Mouse (Mus musculus) CH12.LX (cell line): ENCODE data around the gene Bfsp2. TPM values are rescaled to one million over a fixed set of nuclear protein-coding genes. Genes with fewer than 3 reads are reported as not detected.

Source experiments
- DNase-seq: peaks from one replicate; pipeline ENCODE4 v3.0.0-alpha.2; 2013; ENCODE audit errors: extremely low read depth
- H3K27ac ChIP-seq: 2 replicates; pipeline ENCODE4 v1.5.1; 2012; ENCODE audit warnings: low read depth, mild to moderate bottlenecking, control low read depth, moderate library complexity; ENCODE audit not compliant: insufficient read depth
- H3K27me3 ChIP-seq: replicated peaks from 2 replicates; pipeline ENCODE3; 2012; ENCODE audit warnings: inconsistent platforms
- H3K36me3 ChIP-seq, 2 experiments: replicated peaks in 1 of 2; 2 replicates each; pipeline versions ENCODE3 to v1.6.1; 2012; ENCODE audit warnings: inconsistent platforms in 1 of 2, low read length in 1 of 2, mild to moderate bottlenecking in 1 of 2, mixed read lengths in 1 of 2, moderate library complexity in 1 of 2; ENCODE audit not compliant: control insufficient read depth in 1 of 2, insufficient read depth in 1 of 2
- H3K4me1 ChIP-seq, 2 experiments: 2 replicates each; pipeline ENCODE4 v1.6.1; 2012; ENCODE audit warnings: inconsistent platforms in 1 of 2, moderate library complexity in 1 of 2; ENCODE audit not compliant: insufficient read depth in 2 of 2, control insufficient read depth in 1 of 2
- H3K4me2 ChIP-seq: 2 replicates; pipeline ENCODE4 v1.6.1; 2012; ENCODE audit warnings: low read depth, mild to moderate bottlenecking, control low read depth; ENCODE audit not compliant: poor library complexity, insufficient read depth, severe bottlenecking
- H3K4me3 ChIP-seq, 3 experiments: fragments of 150-350 bp in 1 of 3; sonication (generic) in 1 of 3; replicated peaks in 1 of 3; 2 replicates each; pipeline versions ENCODE3 to v1.5.1; 2011 to 2012; ENCODE audit warnings: low read depth in 2 of 3, low read length in 2 of 3, mild to moderate bottlenecking in 2 of 3, moderate library complexity in 2 of 3, control low read depth in 1 of 3, improper control_type of control experiment in 1 of 3, inconsistent platforms in 1 of 3, mixed read lengths in 1 of 3; ENCODE audit not compliant: poor library complexity in 1 of 3
- H3K79me2 ChIP-seq: replicated peaks from 2 replicates; pipeline ENCODE4 v1.6.1; 2012; ENCODE audit warnings: mild to moderate bottlenecking, moderate library complexity; ENCODE audit not compliant: control insufficient read depth, poor library complexity, insufficient read depth, severe bottlenecking; ENCODE audit errors: extremely low read depth
- H3K9ac ChIP-seq: 2 replicates; pipeline ENCODE4 v1.6.1; 2012; ENCODE audit warnings: low read depth, mild to moderate bottlenecking, control low read depth, moderate library complexity; ENCODE audit not compliant: insufficient read depth
- H3K9me3 ChIP-seq: replicated peaks from 2 replicates; pipeline ENCODE3; 2012; ENCODE audit warnings: low read length, inconsistent platforms, mixed read lengths
- BHLHE40 ChIP-seq: IDR thresholded peaks from 2 replicates; pipeline ENCODE4 v1.6.1; 2011; ENCODE audit warnings: mild to moderate bottlenecking, low read depth, low read length, improper control_type of control experiment
- CHD1 ChIP-seq: IDR thresholded peaks from 2 replicates; pipeline ENCODE4 v1.6.1; 2012; ENCODE audit warnings: low read depth, low read length, improper control_type of control experiment, inconsistent platforms
- CHD2 ChIP-seq: IDR thresholded peaks from 2 replicates; pipeline ENCODE4 v1.6.1; 2011; ENCODE audit warnings: low read length, improper control_type of control experiment
- CTCF ChIP-seq, 2 experiments: IDR thresholded peaks in 1 of 2; conservative IDR thresholded peaks in 1 of 2; 2 replicates each; pipeline ENCODE4 v1.5.1; 2011 to 2012; ENCODE audit warnings: low read depth in 2 of 2, low read length in 2 of 2, improper control_type of control experiment in 1 of 2, inconsistent platforms in 1 of 2, mild to moderate bottlenecking in 1 of 2, moderate library complexity in 1 of 2
- E2F4 ChIP-seq: IDR thresholded peaks from 2 replicates; pipeline ENCODE4 v1.6.1; 2011; ENCODE audit warnings: low read depth, low read length, improper control_type of control experiment; ENCODE audit not compliant: insufficient replicate concordance
- HCFC1 ChIP-seq: IDR thresholded peaks from 2 replicates; pipeline ENCODE4 v1.6.1; 2012; ENCODE audit warnings: low read depth, mild to moderate bottlenecking, inconsistent platforms, low read length, improper control_type of control experiment
- IRF4 ChIP-seq: IDR thresholded peaks from 2 replicates; pipeline ENCODE4 v1.6.1; 2014; ENCODE audit warnings: low read depth, mild to moderate bottlenecking, inconsistent platforms, low read length, improper control_type of control experiment
- JUND ChIP-seq: conservative IDR thresholded peaks from 2 replicates; pipeline ENCODE4 v1.6.1; 2011; ENCODE audit warnings: low read depth, low read length, improper control_type of control experiment
- KAT2A ChIP-seq: IDR thresholded peaks from 2 replicates; pipeline ENCODE4 v1.6.1; 2012; ENCODE audit warnings: low read length, improper control_type of control experiment, inconsistent platforms; ENCODE audit not compliant: insufficient replicate concordance
- MEF2A ChIP-seq: IDR thresholded peaks from 2 replicates; pipeline ENCODE4 v1.6.1; 2014; ENCODE audit warnings: low read depth, mild to moderate bottlenecking, inconsistent platforms, low read length, improper control_type of control experiment, borderline replicate concordance
- MYC ChIP-seq: IDR thresholded peaks from 2 replicates; pipeline ENCODE4 v1.6.1; 2011; ENCODE audit warnings: low read depth, mild to moderate bottlenecking, improper control_type of control experiment, low read length
- NELFE ChIP-seq: IDR thresholded peaks from 2 replicates; pipeline ENCODE4 v1.6.1; 2011; ENCODE audit warnings: low read depth, low read length, improper control_type of control experiment
- POLR2AphosphoS2 ChIP-seq: IDR thresholded peaks from 2 replicates; pipeline ENCODE4 v1.6.1; 2011; ENCODE audit warnings: low read depth, low read length, improper control_type of control experiment
- RAD21 ChIP-seq: IDR thresholded peaks from 2 replicates; pipeline ENCODE4 v1.6.1; 2011; ENCODE audit warnings: low read depth, mild to moderate bottlenecking, low read length, improper control_type of control experiment, moderate library complexity
- SIN3A ChIP-seq: IDR thresholded peaks from 2 replicates; pipeline ENCODE4 v1.6.1; 2012; ENCODE audit warnings: low read length, improper control_type of control experiment, inconsistent platforms
- SMC3 ChIP-seq: IDR thresholded peaks from 2 replicates; pipeline ENCODE4 v1.6.1; 2011; ENCODE audit warnings: low read depth, low read length, improper control_type of control experiment
- TBP ChIP-seq: conservative IDR thresholded peaks from 2 replicates; pipeline ENCODE4 v1.6.1; 2011; ENCODE audit warnings: low read depth, low read length, improper control_type of control experiment
- TCF12 ChIP-seq: IDR thresholded peaks from 2 replicates; pipeline ENCODE4 v1.6.1; 2014; ENCODE audit warnings: low read depth, mild to moderate bottlenecking, inconsistent platforms, low read length, improper control_type of control experiment
- UBTF ChIP-seq: IDR thresholded peaks from 2 replicates; pipeline ENCODE4 v1.6.1; 2012; ENCODE audit warnings: low read depth, mild to moderate bottlenecking, inconsistent platforms, low read length, improper control_type of control experiment, moderate library complexity
- USF1 ChIP-seq: IDR thresholded peaks from 2 replicates; pipeline ENCODE4 v1.6.1; 2014; ENCODE audit warnings: low read depth, mild to moderate bottlenecking, inconsistent platforms, low read length, improper control_type of control experiment
- ZC3H11A ChIP-seq: IDR thresholded peaks from 2 replicates; pipeline ENCODE4 v1.6.1; 2012; ENCODE audit warnings: low read depth, mild to moderate bottlenecking, inconsistent platforms, low read length, improper control_type of control experiment
- ZNF384 ChIP-seq: IDR thresholded peaks from 2 replicates; pipeline ENCODE4 v1.6.1; 2012; ENCODE audit warnings: low read depth, low read length, improper control_type of control experiment, inconsistent platforms
- dilution Hi-C: fragments of 300-500 bp; cut with MboI; formaldehyde crosslinking; loops from 2 replicates; pipeline ENCODE4 v1.14.3; 2020; ENCODE audit warnings: low sequenced_read_pairs; ENCODE audit not compliant: extremely low pct_unique_long_range_greater_than_20kb, extremely low pct_ligation_motif_present
- in situ Hi-C: fragments of 300-500 bp; cut with MboI; formaldehyde crosslinking; loops from 3 replicates; pipeline ENCODE4 v1.14.3; 2019; ENCODE audit warnings: low sequenced_read_pairs, low pct_ligation_motif_present, low pct_unique_long_range_greater_than_20kb, mixed read lengths
- polyA plus RNA-seq: library from polyadenylated mRNA; unstranded; fragments of >175 nt; gene quantifications from 2 replicates; pipeline ENCODE4 v1.2.1, GENCODE M21; 2012; ENCODE audit warnings: low read depth; ENCODE audit not compliant: insufficient read length
- total RNA-seq, 2 experiments: library from RNA; depleted of rRNA; stranded (reverse); fragments of 300-350 nt in 1 of 2; fragments of >200 nt in 1 of 2; gene quantifications; 2 replicates each; pipeline ENCODE4 v1.2.3; 2012 to 2014

The Bfsp2 gene
- total and polyA plus RNA-seq, 3 experiments: 0.64 to 4.8 (median 3.4) TPM

DNA sequence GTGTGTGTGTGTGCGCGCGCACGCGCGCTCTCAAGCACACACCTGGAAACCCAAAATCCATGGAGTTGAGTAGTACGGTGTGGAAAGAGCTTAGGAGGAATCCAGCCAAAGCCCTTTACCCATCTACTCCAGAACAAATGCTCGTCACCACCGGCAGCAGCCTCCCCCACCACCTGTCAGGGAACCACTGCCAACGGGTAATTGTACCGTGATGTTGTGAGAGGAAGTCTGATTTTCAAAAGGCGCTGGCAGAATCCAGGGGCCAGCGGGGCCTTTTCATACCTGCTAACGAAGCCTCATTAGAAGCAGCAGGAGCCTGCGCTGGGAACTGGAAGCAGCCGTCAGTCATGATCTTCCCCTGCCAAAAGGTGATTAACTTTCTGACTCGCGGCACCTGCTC is 57.4 kb downstream of the Bfsp2 start:
- H3K4me3 ChIP-seq: no peak overlapping the region

DNA sequence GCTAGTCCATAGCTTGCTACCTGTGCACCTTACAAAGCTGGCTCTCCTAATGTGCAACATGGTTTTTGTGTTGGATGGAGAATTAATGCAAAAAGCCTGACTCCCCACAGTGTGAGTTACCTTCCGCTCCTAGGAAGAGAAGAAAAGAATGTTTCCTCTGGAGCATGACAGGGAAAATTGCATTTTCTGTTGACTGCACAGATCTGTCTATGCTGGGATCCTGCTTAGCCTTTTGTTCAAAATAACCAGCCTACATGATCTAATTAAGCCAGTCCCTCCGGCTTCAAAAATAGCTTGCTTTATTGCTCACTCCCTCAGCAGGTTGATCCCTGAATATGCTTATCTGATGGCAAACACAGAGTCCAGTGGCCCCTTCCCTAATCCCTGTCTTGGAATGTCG is 59.4 kb downstream of the Bfsp2 start:
- no peak for DNase-seq
- dilution Hi-C loops (no loop called here), in situ Hi-C loops (loop anchor here (5.0 kb wide), 1 partner anchor 54 kb away; the partner anchor contains the start of gene Cdv3)
- Histone ChIP-seq H3K27me3 (no peaks in the 10 kb centered on the region), H3K27ac (no peak overlapping the region), H3K4me1 (peaks cover 11 to 35% of the 10 kb centered on the region in 2 experiments), H3K4me2 (no peak overlapping the region), H3K4me3 (no peak overlapping the region), H3K9ac (no peak overlapping the region), H3K9me3 (no peaks in the 10 kb centered on the region), H3K36me3 (no peaks in the 10 kb centered on the region), H3K79me2 (no peaks in the 10 kb centered on the region)
- TF ChIP-seq JUND: no peak
- TF ChIP-seq RAD21: no peak

More for the DNA sequence above, 57.4 kb downstream of the Bfsp2 start:
- dilution Hi-C loops: no loop called here
- H3K36me3 ChIP-seq: peaks cover 0 to 3% of the 10 kb centered on the region in 2 experiments
- no peak overlapping the region for H3K4me2 ChIP-seq
- H3K27ac ChIP-seq: no peak overlapping the region
- no peaks in the 10 kb centered on the region for H3K9me3 ChIP-seq
- no peaks in the 10 kb centered on the region for H3K27me3 ChIP-seq
- no peaks in the 10 kb centered on the region for H3K79me2 ChIP-seq
- TF ChIP-seq MEF2A (no peak), CTCF (conservative IDR thresholded peaks at IDR 0.05 in 1 of 2, IDR thresholded peaks at IDR 0.05 in 1 of 2; ENCODE audit: low read depth in 2 of 2, low read length in 2 of 2) (no peak), TCF12 (no peak), KAT2A (no peak), MYC (no peak), SMC3 (no peak), SIN3A (no peak), E2F4 (no peak), BHLHE40 (no peak)
- DNase-seq: no peak
- H3K9ac ChIP-seq: no peak overlapping the region
- in situ Hi-C loops: loop anchor here (5.0 kb wide), 1 partner anchor 56 kb away; the partner anchor contains the start of gene Cdv3
- peaks cover 26 to 55% of the 10 kb centered on the region in 2 experiments for H3K4me1 ChIP-seq

DNA sequence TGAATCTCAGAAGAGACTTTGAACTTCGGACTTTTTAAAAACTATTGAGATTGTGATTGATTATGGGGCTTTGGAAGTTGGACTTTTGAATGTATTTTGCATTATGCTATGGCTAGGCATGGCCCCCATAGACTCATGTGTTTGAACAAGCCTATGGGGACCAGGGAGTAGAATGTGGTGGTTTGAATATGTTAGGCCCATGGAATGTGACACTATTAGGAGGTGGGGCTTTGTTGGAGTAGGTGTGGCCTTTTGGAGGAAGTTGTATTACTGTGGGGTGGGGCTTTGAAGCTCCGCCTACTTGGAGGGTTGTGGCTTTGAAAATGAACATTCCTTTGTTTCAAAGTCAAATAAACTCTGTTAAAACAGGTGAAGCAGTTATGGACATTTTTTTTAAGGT is 61.4 kb downstream of the Bfsp2 start:
- DNase-seq: no peak
- H3K36me3 ChIP-seq: no peaks in the 10 kb centered on the region
- peaks cover 4% of the 10 kb centered on the region for H3K9me3 ChIP-seq
- H3K4me3 ChIP-seq: no peak overlapping the region
- in situ Hi-C loops: no loop called here
- TF ChIP-seq IRF4 (no peak), CHD1 (no peak), ZC3H11A (no peak), POLR2AphosphoS2 (no peak), NELFE (no peak), ZNF384 (no peak), BHLHE40 (no peak), HCFC1 (no peak), SMC3 (no peak), KAT2A (no peak), TBP (no peak), USF1 (no peak), UBTF (no peak), RAD21 (no peak), CHD2 (no peak)
- TF ChIP-seq, all 38 proteins: peak for 0
- dilution Hi-C loops: no loop called here
- Histone ChIP-seq H3K9ac (no peak overlapping the region), H3K4me2 (no peak overlapping the region), H3K4me1 (peaks cover under 1 to 18% of the 10 kb centered on the region in 2 experiments; a peak in 3 of 4 replicates), H3K27me3 (no peaks in the 10 kb centered on the region), H3K79me2 (no peaks in the 10 kb centered on the region), H3K27ac (no peak overlapping the region)
